Mouse (Mus musculus) brain, embryonic 14.5 days (tissue): ENCODE measurements around the gene Aven.

Source experiments
- CTCF ChIP-seq: fragments of 200-500 bp; IDR thresholded peaks from 2 replicates; pipeline ENCODE4 v1.5.1; 2012; ENCODE audit warnings: inconsistent platforms, mild to moderate bottlenecking, moderate library complexity, borderline replicate concordance; ENCODE audit not compliant: insufficient read depth, insufficient read length; ENCODE audit errors: extremely low read depth
- POLR2A ChIP-seq: fragments of 200-500 bp; IDR thresholded peaks from 2 replicates; pipeline ENCODE4 v1.6.1; 2012; ENCODE audit warnings: mild to moderate bottlenecking, inconsistent platforms, borderline replicate concordance; ENCODE audit not compliant: poor library complexity, insufficient read depth, insufficient read length, severe bottlenecking; ENCODE audit errors: extremely low read depth

DNA sequence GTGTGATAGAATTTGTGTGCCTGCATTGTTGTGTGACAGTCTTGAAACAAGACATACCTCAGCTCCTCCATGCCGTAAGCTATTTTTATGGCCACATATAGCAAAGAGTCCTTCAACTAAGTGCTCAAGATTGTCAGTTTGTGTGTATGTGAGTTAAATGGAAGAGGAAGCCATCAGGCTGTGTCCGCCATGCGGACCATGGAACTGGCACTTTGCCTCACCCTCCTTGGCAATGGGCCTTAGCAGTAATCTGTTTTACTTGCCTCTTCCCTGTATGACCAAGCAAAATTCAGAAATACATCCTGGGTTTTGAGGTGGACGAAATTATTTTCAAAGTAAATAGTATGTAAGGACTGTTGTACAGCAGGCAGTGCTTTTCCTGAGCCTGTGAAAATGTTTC is 75.0 kb downstream of the Aven start:
- TF ChIP-seq POLR2A (no peak), CTCF (no peak)
